Mouse (Mus musculus) intestine, embryonic 14.5 days (tissue): ENCODE measurements at regions not wholly inside any gene's neighbourhood (a gene's known extent, or its start where the extent isn't known, plus 50 kb on each side); places are given as distances from the start of the nearest gene placed in this dataset.

Experiments
- ATAC-seq: fragments of 200-750 bp; cut with Nextera tagmentation; replicated peaks from 2 replicates; pipeline ENCODE4 v1.8.0; 2017; ENCODE audit warnings: low read depth, moderate number of reproducible peaks, moderate TSS enrichment, moderate library complexity; ENCODE audit not compliant: low FRiP score, low TSS enrichment
- DNase-seq: peaks from one replicate; pipeline ENCODE4 v3.0.0-alpha.2; 2018; ENCODE audit warnings: low spot score
- H3K27ac ChIP-seq: fragments of 300-500 bp; sonication (generic); 2 replicates; pipeline ENCODE4 v1.5.1; 2014; ENCODE audit warnings: low read depth, mild to moderate bottlenecking, control low read depth
- H3K27me3 ChIP-seq: fragments of 300-500 bp; sonication (generic); replicated peaks from 2 replicates; pipeline ENCODE4 v1.6.1; 2014; ENCODE audit warnings: low read length, control low read depth; ENCODE audit not compliant: control insufficient read depth, insufficient read depth
- H3K36me3 ChIP-seq: fragments of 300-500 bp; sonication (generic); 2 replicates; pipeline ENCODE4 v1.6.1; 2014; ENCODE audit warnings: low read length, control low read depth; ENCODE audit not compliant: control insufficient read depth, insufficient read depth
- H3K4me1 ChIP-seq: fragments of 300-500 bp; sonication (generic); replicated peaks from 2 replicates; pipeline ENCODE4 v1.6.1; 2014; ENCODE audit warnings: low read length, control low read depth, mixed read lengths; ENCODE audit not compliant: control insufficient read depth, insufficient read depth
- H3K4me2 ChIP-seq: fragments of 300-500 bp; sonication (generic); 2 replicates; pipeline ENCODE4 v1.6.1; 2014; ENCODE audit warnings: low read length
- H3K4me3 ChIP-seq: fragments of 300-500 bp; sonication (generic); 2 replicates; pipeline ENCODE4 v1.5.1; 2014; ENCODE audit warnings: low read depth, low read length, control low read depth, mixed read lengths
- H3K9ac ChIP-seq: fragments of 300-500 bp; sonication (generic); 2 replicates; pipeline ENCODE4 v1.6.1; 2014; ENCODE audit warnings: mild to moderate bottlenecking, low read length
- H3K9me3 ChIP-seq: fragments of 300-500 bp; sonication (generic); 2 replicates; pipeline ENCODE4 v1.6.1; 2016; ENCODE audit warnings: low read length, control low read depth; ENCODE audit not compliant: control insufficient read depth
- WGBS: fragments of 180-500 bp; shearing (Covaris S2); extraction: QIAGEN DNeasy Blood & Tissue Kit; methylation state at CpG from one replicate; pipeline ENCODE4 v1.1.7; 2014; 5-methylcytosine and 5-hydroxymethylcytosine counted together

- Histone ChIP-seq H3K9ac (no peak overlapping the region), H3K4me3 (no peak overlapping the region), H3K4me1 (no peaks in the 10 kb centered on the region), H3K36me3 (no peaks in the 10 kb centered on the region), H3K4me2 (no peak overlapping the region), H3K9me3 (no peaks in the 10 kb centered on the region), H3K27ac (no peak overlapping the region), H3K27me3 (no peaks in the 10 kb centered on the region)
- DNase-seq (no peak), ATAC-seq (no peak)
- WGBS: 76% methylated on average over 7 of the region's 7 CpGs
These were observed 366.7 kb downstream of the Kctd12 start for GRCm38 (mm10) chr14:102615588-102616309.

DNA sequence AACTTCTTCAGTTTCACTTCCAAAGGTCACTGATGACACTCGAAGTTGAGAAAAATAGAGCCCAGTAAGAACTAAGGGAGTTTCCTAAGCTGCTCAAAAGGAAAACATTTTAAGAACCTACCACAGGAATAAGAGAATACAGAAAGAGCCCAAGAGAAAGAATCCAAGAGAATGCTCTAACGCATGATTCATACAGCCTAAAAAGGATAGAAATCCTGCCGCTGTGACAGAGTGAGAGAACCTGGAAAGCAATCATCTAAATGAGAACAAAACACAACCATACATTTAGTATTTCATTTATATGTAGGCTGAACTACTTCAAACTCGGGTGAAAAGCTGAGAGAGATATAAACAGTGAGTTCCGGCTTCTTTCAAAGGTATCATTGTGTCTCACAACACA, 376.4 kb downstream of the Kctd12 start:
- no peaks in the 10 kb centered on the region for H3K36me3 ChIP-seq
- H3K27me3 ChIP-seq: no peaks in the 10 kb centered on the region
- no peak overlapping the region for H3K27ac ChIP-seq
- H3K4me1 ChIP-seq: no peaks in the 10 kb centered on the region
- H3K9me3 ChIP-seq: no peaks in the 10 kb centered on the region
- H3K4me2 ChIP-seq: no peak overlapping the region
- ATAC-seq (no peak), DNase-seq (no peak)
- WGBS: 63% methylated on average over 5 of the region's 5 CpGs
- H3K9ac ChIP-seq: no peak overlapping the region
- H3K4me3 ChIP-seq: no peak overlapping the region

DNA sequence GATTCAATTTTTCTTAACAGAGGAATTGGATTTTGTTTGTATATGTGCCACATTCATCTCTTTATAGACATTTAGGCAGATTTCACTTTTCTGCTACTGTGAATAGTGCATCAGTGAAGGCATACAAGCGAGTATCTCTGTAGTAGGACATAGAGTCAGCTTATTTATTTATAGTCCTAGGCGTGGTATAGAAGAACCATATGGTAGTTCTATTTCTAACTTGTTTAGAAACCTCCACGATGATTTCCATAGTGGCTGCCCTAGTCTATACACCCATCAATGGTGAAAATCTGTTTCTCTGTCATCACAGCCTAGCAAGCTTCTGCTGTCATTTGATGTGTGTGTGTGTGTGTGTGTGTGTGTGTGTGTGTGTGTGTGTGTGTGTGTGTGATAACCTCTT, 387.6 kb downstream of the Kctd12 start:
- Histone ChIP-seq H3K9me3 (no peaks in the 10 kb centered on the region), H3K4me3 (no peak overlapping the region), H3K4me2 (no peak overlapping the region), H3K9ac (no peak overlapping the region), H3K27ac (no peak overlapping the region), H3K4me1 (no peaks in the 10 kb centered on the region), H3K36me3 (no peaks in the 10 kb centered on the region), H3K27me3 (no peaks in the 10 kb centered on the region)
- ATAC-seq: no peak
- no peak for DNase-seq
- WGBS: 83% methylated on average over 3 of the region's 3 CpGs

DNA sequence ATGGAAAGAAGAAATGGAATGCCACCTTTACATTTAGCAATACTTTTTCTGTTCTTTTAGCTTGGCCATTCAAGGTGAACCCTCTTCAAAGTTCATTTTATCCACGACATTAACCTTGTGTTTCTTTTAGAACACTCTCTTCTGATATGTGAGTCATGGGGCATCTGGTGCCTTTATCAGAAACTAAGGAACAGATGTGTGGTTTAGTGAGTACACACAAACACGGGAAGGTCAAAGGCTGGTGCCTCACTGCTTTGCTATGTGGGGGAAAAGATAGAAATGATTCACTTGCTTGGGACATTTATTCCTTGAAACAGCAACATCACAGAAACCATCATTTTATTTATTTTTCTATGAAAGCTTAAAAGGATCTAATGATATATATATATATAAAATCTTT, 428.7 kb downstream of the Kctd12 start:
- no peak for ATAC-seq
- Histone ChIP-seq H3K9me3 (no peaks in the 10 kb centered on the region), H3K9ac (no peak overlapping the region)

GRCm38 (mm10) chr14:102552598-102552997, 429.8 kb downstream of the Kctd12 start:
- H3K9me3 ChIP-seq: no peaks in the 10 kb centered on the region
- no peak overlapping the region for H3K27ac ChIP-seq
- no peaks in the 10 kb centered on the region for H3K36me3 ChIP-seq
- ATAC-seq: no peak
- no peaks in the 10 kb centered on the region for H3K27me3 ChIP-seq
- DNase-seq: no peak
- H3K4me2 ChIP-seq: no peak overlapping the region
- no peak overlapping the region for H3K9ac ChIP-seq
- no peak overlapping the region for H3K4me3 ChIP-seq
- no peaks in the 10 kb centered on the region for H3K4me1 ChIP-seq
- WGBS: 51% methylated on average over 2 of the region's 2 CpGs

More for the DNA sequence above, 428.7 kb downstream of the Kctd12 start:
- Histone ChIP-seq H3K27me3 (no peaks in the 10 kb centered on the region), H3K36me3 (no peaks in the 10 kb centered on the region), H3K4me3 (no peak overlapping the region), H3K27ac (no peak overlapping the region), H3K4me1 (no peaks in the 10 kb centered on the region), H3K4me2 (no peak overlapping the region)
- WGBS: 39% methylated on average over 2 of the region's 2 CpGs
- no peak for DNase-seq

DNA sequence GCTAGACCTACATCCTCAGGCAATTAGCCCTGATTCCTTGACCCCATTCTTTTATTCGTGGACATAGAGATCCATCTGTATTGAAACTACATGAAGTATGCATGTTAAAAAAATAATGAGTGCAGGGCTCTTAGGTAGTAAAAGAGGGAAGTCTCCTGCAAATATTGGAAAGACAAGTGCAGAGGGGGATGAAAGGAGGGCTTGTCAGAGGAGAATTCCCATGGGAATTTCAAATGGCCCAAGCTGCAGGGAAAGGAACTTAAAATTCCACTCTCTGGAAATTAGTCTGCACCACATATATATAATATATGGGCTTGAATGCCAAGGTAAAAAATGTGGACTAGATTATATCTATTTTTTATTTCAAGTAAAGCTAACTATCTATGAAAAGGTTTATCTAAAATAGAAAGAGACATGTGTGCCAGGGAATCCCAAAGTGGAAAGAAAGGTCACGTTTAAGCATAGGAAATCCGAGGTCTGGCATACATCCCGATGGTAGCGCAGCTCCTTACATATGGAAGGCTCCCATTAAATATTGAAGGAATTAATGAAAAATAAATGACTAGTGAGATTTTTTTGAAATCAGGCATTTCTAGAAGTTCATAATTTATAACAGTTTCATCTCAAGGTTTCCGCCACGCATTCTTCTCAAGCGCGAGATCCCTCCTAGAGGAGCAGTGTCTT, 457.4 kb downstream of the Kctd12 start:
- H3K4me3 ChIP-seq: no peak overlapping the region
- DNase-seq: no peak
- H3K27me3 ChIP-seq: no peaks in the 10 kb centered on the region
- H3K36me3 ChIP-seq: no peaks in the 10 kb centered on the region
- no peaks in the 10 kb centered on the region for H3K4me1 ChIP-seq
- no peak for ATAC-seq
- WGBS: 88% methylated on average over 9 of the region's 9 CpGs
- H3K4me2 ChIP-seq: no peak overlapping the region
- no peak overlapping the region for H3K27ac ChIP-seq
- H3K9me3 ChIP-seq: no peaks in the 10 kb centered on the region
- H3K9ac ChIP-seq: no peak overlapping the region

GRCm38 (mm10) chr14:102516765-102517164, 465.7 kb downstream of the Kctd12 start:
- Histone ChIP-seq H3K27ac (no peak overlapping the region), H3K27me3 (no peaks in the 10 kb centered on the region), H3K9me3 (no peaks in the 10 kb centered on the region), H3K36me3 (no peaks in the 10 kb centered on the region), H3K4me1 (no peaks in the 10 kb centered on the region), H3K4me2 (no peak overlapping the region), H3K9ac (no peak overlapping the region), H3K4me3 (no peak overlapping the region)
- ATAC-seq: no peak
- DNase-seq: no peak
- 37% methylated on average over 2 of the region's 2 CpGs for WGBS

DNA sequence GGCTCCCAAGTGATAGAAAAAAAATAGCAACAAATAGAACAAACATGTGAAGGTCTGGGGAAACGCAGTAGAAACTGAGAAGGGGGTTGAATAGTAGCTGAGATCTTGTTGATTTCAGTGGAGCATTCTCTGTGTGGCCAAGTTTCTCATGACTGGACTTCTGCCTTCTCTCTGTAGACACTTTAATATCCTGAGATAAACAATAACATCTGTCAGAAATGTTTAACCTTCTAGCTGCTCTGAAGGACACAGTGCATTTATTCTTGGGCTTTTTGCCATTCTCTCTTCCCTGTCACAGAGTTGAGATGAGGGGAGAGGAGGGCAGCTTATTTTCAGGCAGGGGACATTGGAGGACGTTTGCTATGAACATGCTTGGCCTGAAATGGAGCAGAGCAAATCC, 467.9 kb downstream of the Kctd12 start:
- Histone ChIP-seq H3K9me3 (no peaks in the 10 kb centered on the region), H3K27me3 (no peaks in the 10 kb centered on the region), H3K36me3 (no peaks in the 10 kb centered on the region), H3K9ac (no peak overlapping the region), H3K27ac (no peak overlapping the region), H3K4me2 (no peak overlapping the region), H3K4me3 (no peak overlapping the region), H3K4me1 (no peaks in the 10 kb centered on the region)
- ATAC-seq (no peak), DNase-seq (no peak)
- WGBS: 29% methylated on average over 2 of the region's 2 CpGs

- H3K9me3 ChIP-seq: no peaks in the 10 kb centered on the region
- H3K27ac ChIP-seq: no peak overlapping the region
- no peaks in the 10 kb centered on the region for H3K27me3 ChIP-seq
- no peak overlapping the region for H3K4me3 ChIP-seq
- DNase-seq (no peak), ATAC-seq (no peak)
- H3K4me1 ChIP-seq: no peaks in the 10 kb centered on the region
- H3K9ac ChIP-seq: no peak overlapping the region
- no peaks in the 10 kb centered on the region for H3K36me3 ChIP-seq
- H3K4me2 ChIP-seq: no peak overlapping the region
- WGBS: 38% methylated on average over 3 of the region's 3 CpGs
These were observed 469.8 kb downstream of the Kctd12 start for GRCm38 (mm10) chr14:102512651-102513050.
